Mouse (Mus musculus) heart, postnatal 25 days (tissue): ENCODE data around the gene Nlrp4e. TPM values are rescaled to one million over a fixed set of nuclear protein-coding genes. Genes with fewer than 3 reads are reported as not detected.
"Not testable (repeated sequence)": the region's sequence is repeated elsewhere in the genome, so short reads cannot be mapped to it uniquely, and the experiment has no call there.

Experiments used
- DNase-seq: peaks from one replicate; pipeline ENCODE4 v3.0.0; 2022; ENCODE audit warnings: low spot score
- intact Hi-C: fragments of 180-260 bp; cut with DNase I; formaldehyde crosslinking; loops from one replicate; pipeline ENCODE4 v1.15.1; 2025
- microRNA-seq: library from miRNA; unstranded; fragments of <30 nt; microRNA quantifications from one replicate; pipeline ENCODE4 v1.2.0, GENCODE M21; 2022
- total RNA-seq, 2 experiments: library from RNA; stranded (reverse); gene quantifications; 2 replicates each; pipeline ENCODE4 v1.2.3; 2021

Gene Nlrp4e
- not detected for total RNA-seq

DNA sequence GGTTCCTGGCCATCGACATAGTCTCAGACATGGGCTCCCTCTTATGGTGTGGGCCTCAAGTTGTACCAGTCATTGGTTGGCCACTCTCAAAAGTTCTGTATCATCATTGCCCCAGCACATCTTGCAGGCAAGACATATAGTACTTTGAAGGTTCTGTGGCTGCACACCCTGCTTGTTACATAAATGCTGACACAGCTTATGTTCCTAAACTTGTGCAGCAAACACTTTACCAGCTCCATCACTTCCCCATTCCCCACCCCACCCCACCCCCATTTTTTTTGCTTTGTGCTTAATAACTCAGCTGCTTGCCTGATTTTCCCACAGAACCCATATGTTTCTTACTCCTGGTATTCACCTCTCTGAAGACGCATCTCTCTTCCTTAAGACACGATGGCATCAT lies at the start of gene Nlrp4e:
Nlrp4e (plus strand) TSS at position 301 of the 400 bp plus-strand sequence.
- DNase-seq, intact Hi-C loops: not testable (repeated sequence)

- intact Hi-C loops, DNase-seq: not testable (repeated sequence)
These were observed 49.4 kb upstream of the Nlrp4e start, which contains the start of gene Vmn1r166 for GRCm38 (mm10) chr7:23251582-23251981. Gene Vmn1r166, minus strand, starts transcription at chr7:23251682.

- DNase-seq, intact Hi-C loops: not testable (repeated sequence)
These were observed 22.2 kb upstream of the Nlrp4e start, which contains the start of gene Gm6902 for GRCm38 (mm10) chr7:23278800-23279199. Gene Gm6902, minus strand, starts transcription at chr7:23278900.

GRCm38 (mm10) chr7:23358311-23358710 lies 57.3 kb downstream of the Nlrp4e start:
- DNase-seq, intact Hi-C loops: not testable (repeated sequence)

GRCm38 (mm10) chr7:23385589-23385988 lies 84.6 kb downstream of the Nlrp4e start, which contains the start of gene Nlrp5:
Gene Nlrp5, plus strand, starts transcription at chr7:23385889.
- DNase-seq = no peak
- intact Hi-C loops = no loop called here

Small RNA genes within 50 kb of the gene (microRNA-seq; reads per million reads assigned to microRNA genes)
- gene Gm25196 = not detected

Other genes starting within 250 kb of the Nlrp4e start
- gene Vmn1r163, start 245.7 kb upstream of the Nlrp4e start, total RNA-seq = not detected
- gene Gm8720, start 233.7 kb upstream of the Nlrp4e start, total RNA-seq = not detected
- gene Gm10662, start 156.7 kb upstream of the Nlrp4e start, total RNA-seq = not detected
- gene Vmn1r165, start 83.9 kb upstream of the Nlrp4e start, total RNA-seq = not detected
- gene Vmn1r166, start 49.5 kb upstream of the Nlrp4e start, total RNA-seq = not detected
- not detected for gene Gm6902, start 22.3 kb upstream of the Nlrp4e start, total RNA-seq
- gene Nlrp5, start 84.7 kb downstream of the Nlrp4e start, total RNA-seq = under 1 TPM in 1 of 2 experiments, not detected in 1; 0.13 TPM
- not detected for gene Vmn1r167, start 206.0 kb downstream of the Nlrp4e start, total RNA-seq
- gene Vmn1r168, start 238.5 kb downstream of the Nlrp4e start, total RNA-seq = not detected